Mouse (Mus musculus) gastrocnemius, postnatal 36 days (tissue): ENCODE measurements around the gene Lhfp. TPM values are rescaled to one million over a fixed set of nuclear protein-coding genes. Genes with fewer than 3 reads are reported as not detected.
"Not testable (repeated sequence)": the region's sequence is repeated elsewhere in the genome, so short reads cannot be mapped to it uniquely, and the experiment has no call there.

Source experiments
- DNase-seq, 2 experiments: peaks; one replicate each; pipeline ENCODE4 v3.0.0; 2022
- intact Hi-C: fragments of 180-260 bp; cut with DNase I; formaldehyde crosslinking; loops from one replicate; pipeline ENCODE4 v1.15.1; 2025
- total RNA-seq, 2 experiments: library from RNA; stranded (reverse); gene quantifications; 2 replicates each; pipeline ENCODE4 v1.2.3; 2021

The Lhfp gene
- total RNA-seq, 2 experiments from 2014 or later: 12.0 to 12.1 TPM

- intact Hi-C loops: no loop called here
- DNase-seq: no peak
Observed at GRCm38 (mm10) chr3:53084806-53085205, 43.5 kb downstream of the Lhfp start.

GRCm38 (mm10) chr3:53086481-53087155, 45.3 kb downstream of the Lhfp start:
- intact Hi-C loops: no loop called here

GRCm38 (mm10) chr3:53087156-53087805, 46.0 kb downstream of the Lhfp start:
- DNase-seq: no peak
- intact Hi-C loops: no loop called here

More at GRCm38 (mm10) chr3:53086481-53087155, 45.3 kb downstream of the Lhfp start:
- DNase-seq: no peak

- intact Hi-C loops: no loop called here
- DNase-seq: no peak
Observed at GRCm38 (mm10) chr3:53089921-53090320, 48.6 kb downstream of the Lhfp start.

- intact Hi-C loops: no loop called here
- no peak for DNase-seq
Observed at GRCm38 (mm10) chr3:53100210-53100609, 58.9 kb downstream of the Lhfp start.

GRCm38 (mm10) chr3:53100803-53101202, 59.5 kb downstream of the Lhfp start:
- intact Hi-C loops: no loop called here
- no peak for DNase-seq

- intact Hi-C loops: no loop called here
- DNase-seq: no peak
Observed at GRCm38 (mm10) chr3:53101711-53102110, 60.4 kb downstream of the Lhfp start.

GRCm38 (mm10) chr3:53102131-53102756, 60.9 kb downstream of the Lhfp start:
- intact Hi-C loops: no loop called here

GRCm38 (mm10) chr3:53102757-53103153, 61.4 kb downstream of the Lhfp start:
- DNase-seq: no peak
- intact Hi-C loops: no loop called here

More at GRCm38 (mm10) chr3:53102131-53102756, 60.9 kb downstream of the Lhfp start:
- DNase-seq: no peak

GRCm38 (mm10) chr3:53108594-53109373, 67.5 kb downstream of the Lhfp start:
- no peak for DNase-seq
- intact Hi-C loops: no loop called here

- DNase-seq: no peak
- intact Hi-C loops: no loop called here
Observed at GRCm38 (mm10) chr3:53109879-53110278, 68.6 kb downstream of the Lhfp start.

GRCm38 (mm10) chr3:53112048-53112447, 70.7 kb downstream of the Lhfp start:
- no peak for DNase-seq
- intact Hi-C loops: no loop called here

- DNase-seq, intact Hi-C loops: not testable (repeated sequence)
Observed at GRCm38 (mm10) chr3:53118755-53119154, 77.4 kb downstream of the Lhfp start.

GRCm38 (mm10) chr3:53119978-53120377, 78.7 kb downstream of the Lhfp start:
- DNase-seq: no peak
- intact Hi-C loops: no loop called here

GRCm38 (mm10) chr3:53125495-53125894, 84.2 kb downstream of the Lhfp start:
- intact Hi-C loops: no loop called here
- DNase-seq: no peak

GRCm38 (mm10) chr3:53138785-53139184, 97.5 kb downstream of the Lhfp start:
- intact Hi-C loops: no loop called here
- DNase-seq: no peak

GRCm38 (mm10) chr3:53139205-53139604, 97.9 kb downstream of the Lhfp start:
- intact Hi-C loops: no loop called here

GRCm38 (mm10) chr3:53139642-53140041, 98.3 kb downstream of the Lhfp start:
- intact Hi-C loops: no loop called here
- DNase-seq: no peak

More at GRCm38 (mm10) chr3:53139205-53139604, 97.9 kb downstream of the Lhfp start:
- no peak for DNase-seq

- intact Hi-C loops: no loop called here
- no peak for DNase-seq
Observed at GRCm38 (mm10) chr3:53142528-53142927, 101.2 kb downstream of the Lhfp start.

- DNase-seq: no peak
- intact Hi-C loops: no loop called here
Observed at GRCm38 (mm10) chr3:53145526-53145925, 104.2 kb downstream of the Lhfp start.

GRCm38 (mm10) chr3:53145946-53146345, 104.6 kb downstream of the Lhfp start:
- DNase-seq: no peak
- intact Hi-C loops: no loop called here
